Mouse (Mus musculus) bone marrow macrophage, adult 2 months (primary cell): ENCODE measurements around the gene Cd3g.

Experiments used
- CTCF ChIP-seq: IDR thresholded peaks from 2 replicates; pipeline ENCODE4 v1.5.1; 2012; ENCODE audit warnings: low read depth, mild to moderate bottlenecking, low read length, moderate library complexity
- POLR2A ChIP-seq: IDR thresholded peaks from 2 replicates; pipeline ENCODE4 v1.6.1; 2012; ENCODE audit warnings: mild to moderate bottlenecking, low read depth, low read length, borderline replicate concordance

DNA sequence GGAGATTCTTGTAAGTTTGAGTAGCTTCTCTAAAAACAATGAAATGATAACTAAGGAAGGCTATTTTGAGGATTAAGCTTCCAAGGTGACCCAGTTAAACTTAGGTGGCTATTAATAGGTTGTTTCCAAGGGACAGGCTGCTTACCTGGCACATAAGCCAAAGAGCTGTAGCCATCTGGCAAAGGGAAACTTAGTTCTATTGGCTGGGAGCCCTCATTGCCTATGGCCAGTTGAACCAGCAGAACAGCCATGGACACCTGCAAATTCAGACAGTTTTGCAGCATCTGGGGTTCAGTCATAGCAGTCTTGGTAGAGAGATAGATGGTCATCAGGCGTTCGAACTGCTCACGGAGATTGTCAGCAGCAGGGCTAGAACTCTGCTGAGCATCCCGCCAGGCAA lies 37.8 kb downstream of the Cd3g start:
- no peak for TF ChIP-seq POLR2A
- no peak for TF ChIP-seq CTCF
